Mouse (Mus musculus): Measurements from ENCODE around the gene Clic6.

DNA sequence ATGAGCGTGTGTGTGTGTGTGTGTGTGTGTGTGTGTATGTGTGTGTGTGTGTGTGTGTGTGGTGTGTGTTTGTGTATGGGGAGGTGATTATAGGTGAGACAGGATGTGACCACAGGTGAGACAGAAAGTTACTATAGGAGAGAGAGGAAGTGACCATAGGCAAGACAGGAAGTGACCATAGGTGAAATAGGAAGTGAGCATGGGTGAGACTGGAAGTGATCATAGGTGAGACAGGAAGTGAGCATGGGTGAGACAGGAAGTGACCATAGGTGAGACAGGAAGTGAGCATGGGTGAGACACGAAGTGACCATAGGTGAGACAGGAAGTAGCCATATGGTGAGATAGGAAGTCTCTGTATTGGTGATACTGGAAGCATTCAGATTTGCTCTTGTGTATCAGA, 49.7 kb downstream of the Clic6 start:
- TF ChIP-seq CTCF (IDR thresholded peaks at IDR 0.05; ENCODE audit: insufficient read depth, low read length) (no peak), POLR2A (IDR thresholded peaks at IDR 0.05; ENCODE audit: borderline replicate concordance, extremely low read depth, low read depth, low read length) (no peak)
